Mouse (Mus musculus): ENCODE results near the gene Ywhaq. TPM values are rescaled to one million over a fixed set of nuclear protein-coding genes. Genes with fewer than 3 reads are reported as not detected.
A peak's percentile ranks its signal among the peaks of the same experiment; 100 is the strongest.

Ywhaq gene
- polyA plus RNA-seq, 1 experiment from 2014 or later: 763 TPM

DNA sequence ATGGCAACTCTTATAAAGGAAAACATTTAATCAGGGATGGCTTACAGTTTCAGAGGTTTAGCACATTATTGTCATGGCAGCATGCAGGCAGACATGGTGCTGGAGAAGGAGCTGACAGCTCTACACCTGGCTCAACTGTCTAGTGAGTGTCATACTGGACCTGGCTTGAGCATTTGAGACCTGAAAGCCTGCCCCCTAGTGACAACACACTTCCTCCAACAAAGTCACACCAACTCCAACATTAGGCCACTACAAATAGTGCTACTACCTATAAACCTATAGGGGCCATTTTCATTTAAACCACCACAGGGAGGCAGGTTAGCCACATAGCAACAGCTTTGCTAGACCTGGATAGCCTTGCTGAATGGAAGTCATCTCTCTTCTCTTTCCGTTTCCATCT is 24.4 kb upstream of the Ywhaq start:
- H3K27ac ChIP-seq (ENCODE audit: low read length): no peak overlapping the region
- ATAC-seq (ENCODE audit: insufficient number of reproducible peaks, insufficient read depth, low FRiP score, low read depth): no peak
- H3K4me3 ChIP-seq (ENCODE audit: low read depth, low read length): no peak overlapping the region
- H3K4me2 ChIP-seq (replicated peaks; ENCODE audit: low read depth, low read length): no peak overlapping the region
- H3K27me3 ChIP-seq (ENCODE audit: control insufficient read depth, insufficient read depth, low read length): no peaks in the 10 kb centered on the region
- no peaks in the 10 kb centered on the region for H3K4me1 ChIP-seq (ENCODE audit: control insufficient read depth, insufficient read depth, low read length)
- H3K36me3 ChIP-seq (ENCODE audit: control insufficient read depth, insufficient read depth, low read length): no peaks in the 10 kb centered on the region
- WGBS: 75% methylated on average over 1 of the region's 1 CpGs
- H3K9ac ChIP-seq (replicated peaks; ENCODE audit: low read depth, low read length): no peak overlapping the region
- H3K9me3 ChIP-seq (ENCODE audit: control insufficient read depth, low read depth, low read length): no peaks in the 10 kb centered on the region

- H3K4me3 ChIP-seq (ENCODE audit: low read depth, low read length): no peak overlapping the region
- H3K4me2 ChIP-seq (replicated peaks; ENCODE audit: low read depth, low read length): no peak overlapping the region
- no peaks in the 10 kb centered on the region for H3K36me3 ChIP-seq (ENCODE audit: control insufficient read depth, insufficient read depth, low read length)
- H3K27me3 ChIP-seq (ENCODE audit: control insufficient read depth, insufficient read depth, low read length): no peaks in the 10 kb centered on the region
- 68% methylated on average over 9 of the region's 9 CpGs for WGBS
- H3K4me1 ChIP-seq (ENCODE audit: control insufficient read depth, insufficient read depth, low read length): no peaks in the 10 kb centered on the region
- no peak overlapping the region for H3K27ac ChIP-seq (ENCODE audit: low read length)
- no peak overlapping the region for H3K9ac ChIP-seq (replicated peaks; ENCODE audit: low read depth, low read length)
- no peak for ATAC-seq (ENCODE audit: insufficient number of reproducible peaks, insufficient read depth, low FRiP score, low read depth)
- no peaks in the 10 kb centered on the region for H3K9me3 ChIP-seq (ENCODE audit: control insufficient read depth, low read depth, low read length)
Observed at GRCm38 (mm10) chr12:21439428-21439827, 22.0 kb upstream of the Ywhaq start.

DNA sequence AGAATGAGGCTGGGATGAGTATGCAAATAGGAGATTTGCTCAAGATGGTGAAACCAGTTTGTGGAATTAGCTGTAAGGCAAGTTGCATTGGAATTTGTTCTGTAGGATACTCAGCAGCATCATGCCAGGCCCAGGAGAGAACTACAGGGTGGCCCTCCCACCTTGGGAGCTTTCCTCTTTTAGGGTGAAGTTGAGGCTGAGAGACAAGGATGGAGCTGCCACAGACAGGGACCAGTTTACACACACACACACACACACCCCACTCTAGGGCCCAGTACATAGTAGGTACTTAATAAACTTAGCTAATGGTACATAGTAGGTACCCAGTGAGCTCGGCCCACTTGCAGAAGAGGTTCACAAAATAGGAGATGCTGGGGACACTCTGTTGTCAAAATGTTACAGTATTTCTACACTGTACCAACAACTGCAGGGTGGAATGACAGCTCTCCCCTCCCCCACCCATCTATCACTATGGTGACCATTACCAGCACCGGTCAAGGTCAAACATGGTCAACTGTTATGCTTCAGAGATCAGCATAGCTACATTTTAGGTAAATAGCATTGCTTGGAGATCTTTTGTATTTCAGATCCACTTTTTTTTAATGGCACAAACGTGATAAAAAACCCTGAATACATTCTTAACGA is 21.4 kb upstream of the Ywhaq start:
- no peak overlapping the region for H3K9ac ChIP-seq (replicated peaks; ENCODE audit: low read depth, low read length)
- no peaks in the 10 kb centered on the region for H3K36me3 ChIP-seq (ENCODE audit: control insufficient read depth, insufficient read depth, low read length)
- ATAC-seq (ENCODE audit: insufficient number of reproducible peaks, insufficient read depth, low FRiP score, low read depth): no peak
- H3K4me3 ChIP-seq (ENCODE audit: low read depth, low read length): no peak overlapping the region
- H3K9me3 ChIP-seq (ENCODE audit: control insufficient read depth, low read depth, low read length): no peaks in the 10 kb centered on the region
- WGBS: 66% methylated on average over 4 of the region's 4 CpGs
- no peaks in the 10 kb centered on the region for H3K4me1 ChIP-seq (ENCODE audit: control insufficient read depth, insufficient read depth, low read length)
- H3K4me2 ChIP-seq (replicated peaks; ENCODE audit: low read depth, low read length): no peak overlapping the region
- no peak overlapping the region for H3K27ac ChIP-seq (ENCODE audit: low read length)
- H3K27me3 ChIP-seq (ENCODE audit: control insufficient read depth, insufficient read depth, low read length): no peaks in the 10 kb centered on the region

DNA sequence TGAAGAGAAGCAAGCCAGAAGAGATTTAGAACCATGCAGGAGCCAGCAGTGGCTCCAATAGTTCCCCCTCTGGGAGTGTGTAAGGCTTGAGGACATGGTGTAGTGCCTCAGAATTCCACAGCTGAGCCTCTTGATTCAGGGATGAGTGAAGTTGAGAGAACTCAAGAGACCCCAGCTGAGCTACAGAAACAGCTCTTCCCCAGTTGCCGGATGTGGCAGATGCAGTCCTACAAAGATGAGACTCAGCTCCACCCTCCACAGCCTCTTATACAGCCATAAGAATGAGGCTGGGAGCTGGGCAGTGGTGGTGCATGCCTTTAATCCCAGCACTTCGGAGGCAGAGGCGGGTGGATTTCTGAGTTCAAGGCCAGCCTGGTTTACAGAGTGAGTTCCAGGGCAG is 20.9 kb upstream of the Ywhaq start:
- H3K4me2 ChIP-seq (replicated peaks; ENCODE audit: low read depth, low read length): no peak overlapping the region
- 79% methylated on average over 3 of the region's 3 CpGs for WGBS

GRCm38 (mm10) chr12:21431950-21432349 is 14.5 kb upstream of the Ywhaq start:
- Histone ChIP-seq H3K4me1 (ENCODE audit: control insufficient read depth, insufficient read depth, low read length) (no peaks in the 10 kb centered on the region), H3K9me3 (ENCODE audit: control insufficient read depth, low read depth, low read length) (no peaks in the 10 kb centered on the region), H3K27ac (ENCODE audit: low read length) (no peak overlapping the region), H3K4me2 (replicated peaks; ENCODE audit: low read depth, low read length) (no peak overlapping the region), H3K4me3 (ENCODE audit: low read depth, low read length) (no peak overlapping the region), H3K36me3 (ENCODE audit: control insufficient read depth, insufficient read depth, low read length) (no peaks in the 10 kb centered on the region), H3K27me3 (ENCODE audit: control insufficient read depth, insufficient read depth, low read length) (no peaks in the 10 kb centered on the region), H3K9ac (replicated peaks; ENCODE audit: low read depth, low read length) (no peak overlapping the region)
- WGBS: 54% methylated on average over 8 of the region's 8 CpGs
- 0 out of 2 replicates have a peak, but pooled peaks have one; percentile 33 for ATAC-seq (ENCODE audit: insufficient number of reproducible peaks, insufficient read depth, low FRiP score, low read depth)

More for the DNA sequence above, 20.9 kb upstream of the Ywhaq start:
- no peaks in the 10 kb centered on the region for H3K4me1 ChIP-seq (ENCODE audit: control insufficient read depth, insufficient read depth, low read length)
- no peak overlapping the region for H3K9ac ChIP-seq (replicated peaks; ENCODE audit: low read depth, low read length)
- no peaks in the 10 kb centered on the region for H3K36me3 ChIP-seq (ENCODE audit: control insufficient read depth, insufficient read depth, low read length)
- no peaks in the 10 kb centered on the region for H3K9me3 ChIP-seq (ENCODE audit: control insufficient read depth, low read depth, low read length)
- no peak for ATAC-seq (ENCODE audit: insufficient number of reproducible peaks, insufficient read depth, low FRiP score, low read depth)
- no peaks in the 10 kb centered on the region for H3K27me3 ChIP-seq (ENCODE audit: control insufficient read depth, insufficient read depth, low read length)
- no peak overlapping the region for H3K4me3 ChIP-seq (ENCODE audit: low read depth, low read length)
- H3K27ac ChIP-seq (ENCODE audit: low read length): no peak overlapping the region

- no peak overlapping the region for H3K9ac ChIP-seq (replicated peaks; ENCODE audit: low read depth, low read length)
- H3K27ac ChIP-seq (ENCODE audit: low read length): no peak overlapping the region
- H3K4me3 ChIP-seq (ENCODE audit: low read depth, low read length): no peak overlapping the region
- no peaks in the 10 kb centered on the region for H3K36me3 ChIP-seq (ENCODE audit: control insufficient read depth, insufficient read depth, low read length)
- H3K4me2 ChIP-seq (replicated peaks; ENCODE audit: low read depth, low read length): no peak overlapping the region
- no peaks in the 10 kb centered on the region for H3K27me3 ChIP-seq (ENCODE audit: control insufficient read depth, insufficient read depth, low read length)
- WGBS: 54% methylated on average over 2 of the region's 2 CpGs
- no peaks in the 10 kb centered on the region for H3K9me3 ChIP-seq (ENCODE audit: control insufficient read depth, low read depth, low read length)
- 0 out of 2 replicates have a peak, but pooled peaks cover 2% of the 10 kb centered on the region for H3K4me1 ChIP-seq (ENCODE audit: control insufficient read depth, insufficient read depth, low read length)
- no peak for ATAC-seq (ENCODE audit: insufficient number of reproducible peaks, insufficient read depth, low FRiP score, low read depth)
Observed at GRCm38 (mm10) chr12:21431039-21431438, 13.6 kb upstream of the Ywhaq start.

DNA sequence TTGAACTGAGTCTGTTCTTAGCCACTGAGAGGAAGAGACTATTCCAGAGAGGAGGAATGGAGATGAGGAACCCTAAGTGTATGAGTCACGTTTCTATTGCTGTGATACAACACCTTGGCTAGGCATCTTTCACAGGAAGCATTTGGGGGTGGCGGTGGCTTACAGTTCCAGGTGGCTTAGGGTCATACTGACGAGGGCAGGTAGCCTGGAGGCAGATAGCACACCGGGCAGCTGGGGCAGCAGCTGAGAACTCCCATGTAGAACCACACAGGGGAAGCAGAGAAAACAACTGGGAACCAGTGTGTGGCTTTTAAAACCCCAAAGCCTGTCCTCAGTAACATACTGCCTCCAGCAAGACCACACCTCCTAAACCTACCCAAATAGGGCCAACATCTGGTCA is 12.7 kb upstream of the Ywhaq start:
- H3K9ac ChIP-seq (replicated peaks; ENCODE audit: low read depth, low read length): no peak overlapping the region
- no peaks in the 10 kb centered on the region for H3K9me3 ChIP-seq (ENCODE audit: control insufficient read depth, low read depth, low read length)
- 69% methylated on average over 4 of the region's 4 CpGs for WGBS
- H3K27me3 ChIP-seq (ENCODE audit: control insufficient read depth, insufficient read depth, low read length): no peaks in the 10 kb centered on the region
- H3K4me1 ChIP-seq (ENCODE audit: control insufficient read depth, insufficient read depth, low read length): peaks cover 7% of the 10 kb centered on the region
- no peak overlapping the region for H3K27ac ChIP-seq (ENCODE audit: low read length)
- no peaks in the 10 kb centered on the region for H3K36me3 ChIP-seq (ENCODE audit: control insufficient read depth, insufficient read depth, low read length)
- no peak overlapping the region for H3K4me2 ChIP-seq (replicated peaks; ENCODE audit: low read depth, low read length)
- ATAC-seq (ENCODE audit: insufficient number of reproducible peaks, insufficient read depth, low FRiP score, low read depth): no peak
- H3K4me3 ChIP-seq (ENCODE audit: low read depth, low read length): no peak overlapping the region

DNA sequence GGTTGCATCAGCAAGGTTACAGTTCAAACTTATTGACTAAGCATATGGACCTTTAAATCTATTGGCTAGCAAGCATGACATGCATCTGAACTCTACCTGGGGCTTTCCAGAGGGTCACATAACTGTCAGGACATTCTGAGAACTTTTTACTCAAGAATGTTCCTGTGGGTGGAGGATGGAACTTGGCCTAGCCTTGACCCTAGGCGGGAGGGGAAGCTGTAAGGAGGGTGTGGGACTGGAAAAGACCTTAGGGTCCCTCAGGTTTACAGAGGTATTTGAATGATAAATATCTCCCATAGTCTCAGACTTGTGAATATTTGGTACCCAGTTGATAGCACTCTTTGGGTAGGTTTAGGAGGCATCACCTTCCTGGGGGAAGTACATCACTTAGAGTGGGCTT is 11.6 kb upstream of the Ywhaq start:
- no peak overlapping the region for H3K9ac ChIP-seq (replicated peaks; ENCODE audit: low read depth, low read length)
- H3K27me3 ChIP-seq (ENCODE audit: control insufficient read depth, insufficient read depth, low read length): no peaks in the 10 kb centered on the region
- no peaks in the 10 kb centered on the region for H3K9me3 ChIP-seq (ENCODE audit: control insufficient read depth, low read depth, low read length)
- no peak overlapping the region for H3K4me2 ChIP-seq (replicated peaks; ENCODE audit: low read depth, low read length)
- H3K27ac ChIP-seq (ENCODE audit: low read length): no peak overlapping the region
- H3K36me3 ChIP-seq (ENCODE audit: control insufficient read depth, insufficient read depth, low read length): no peaks in the 10 kb centered on the region
- 83% methylated on average over 1 of the region's 1 CpGs for WGBS
- H3K4me1 ChIP-seq (ENCODE audit: control insufficient read depth, insufficient read depth, low read length): peaks cover 7% of the 10 kb centered on the region
- H3K4me3 ChIP-seq (ENCODE audit: low read depth, low read length): no peak overlapping the region
- ATAC-seq (ENCODE audit: insufficient number of reproducible peaks, insufficient read depth, low FRiP score, low read depth): no peak

Measured in stomach, embryonic 14.5 days (tissue).